Mouse (Mus musculus): ENCODE data around the gene Tm4sf5. TPM values are rescaled to one million over a fixed set of nuclear protein-coding genes. Genes with fewer than 3 reads are reported as not detected.
"Not testable (repeated sequence)": the region's sequence is repeated elsewhere in the genome, so short reads cannot be mapped to it uniquely, and the experiment has no call there.

The Tm4sf5 gene
- polyA plus RNA-seq, 1 experiment, result 8.0 TPM

GRCm38 (mm10) chr11:70467902-70468619, 37.0 kb upstream of the Tm4sf5 start:
- TF ChIP-seq POLR2A (IDR thresholded peaks at IDR 0.05; ENCODE audit: control insufficient read depth, extremely low read depth, insufficient read depth, low read length, poor library complexity) (no peak), CTCF (IDR thresholded peaks at IDR 0.05; ENCODE audit: borderline replicate concordance, control insufficient read depth, extremely low read depth, insufficient read depth, low read length, poor library complexity) (no peak)
- no peak for DNase-seq
- no peaks in the 10 kb centered on the region for H3K27me3 ChIP-seq (ENCODE audit: control insufficient read depth, insufficient read depth, low read length)
- H3K27ac ChIP-seq (ENCODE audit: control insufficient read depth, insufficient read depth, low read length), result no peak overlapping the region
- WGBS, result 80% methylated on average over 5 of the region's 5 CpGs
- H3K4me1 ChIP-seq (replicated peaks; ENCODE audit: control insufficient read depth, insufficient read depth, low read length), result no peaks in the 10 kb centered on the region
- H3K4me3 ChIP-seq (ENCODE audit: control insufficient read depth, insufficient read depth, low read length), result no peak overlapping the region
- H3K36me3 ChIP-seq (ENCODE audit: control insufficient read depth, insufficient read depth, low read length), result no peaks in the 10 kb centered on the region

- no peak overlapping the region for H3K4me3 ChIP-seq (ENCODE audit: control insufficient read depth, insufficient read depth, low read length)
- TF ChIP-seq POLR2A (IDR thresholded peaks at IDR 0.05; ENCODE audit: control insufficient read depth, extremely low read depth, insufficient read depth, low read length, poor library complexity) (no peak), CTCF (IDR thresholded peaks at IDR 0.05; ENCODE audit: borderline replicate concordance, control insufficient read depth, extremely low read depth, insufficient read depth, low read length, poor library complexity) (no peak)
- 98% methylated on average over 3 of the region's 3 CpGs for WGBS
- H3K4me1 ChIP-seq (replicated peaks; ENCODE audit: control insufficient read depth, insufficient read depth, low read length), result no peaks in the 10 kb centered on the region
- H3K36me3 ChIP-seq (ENCODE audit: control insufficient read depth, insufficient read depth, low read length), result no peaks in the 10 kb centered on the region
- H3K27ac ChIP-seq (ENCODE audit: control insufficient read depth, insufficient read depth, low read length), result no peak overlapping the region
- no peak for DNase-seq
- H3K27me3 ChIP-seq (ENCODE audit: control insufficient read depth, insufficient read depth, low read length), result no peaks in the 10 kb centered on the region
These were observed 35.3 kb upstream of the Tm4sf5 start for GRCm38 (mm10) chr11:70469764-70470163.

- no peak for TF ChIP-seq POLR2A (IDR thresholded peaks at IDR 0.05; ENCODE audit: control insufficient read depth, extremely low read depth, insufficient read depth, low read length, poor library complexity)
- no peak for TF ChIP-seq CTCF (IDR thresholded peaks at IDR 0.05; ENCODE audit: borderline replicate concordance, control insufficient read depth, extremely low read depth, insufficient read depth, low read length, poor library complexity)
- no peak for DNase-seq
- Histone ChIP-seq H3K4me1 (replicated peaks; ENCODE audit: control insufficient read depth, insufficient read depth, low read length) (no peaks in the 10 kb centered on the region), H3K4me3 (ENCODE audit: control insufficient read depth, insufficient read depth, low read length) (no peak overlapping the region), H3K27me3 (ENCODE audit: control insufficient read depth, insufficient read depth, low read length) (no peaks in the 10 kb centered on the region), H3K36me3 (ENCODE audit: control insufficient read depth, insufficient read depth, low read length) (no peaks in the 10 kb centered on the region), H3K27ac (ENCODE audit: control insufficient read depth, insufficient read depth, low read length) (no peak overlapping the region)
These were observed 32.3 kb upstream of the Tm4sf5 start for GRCm38 (mm10) chr11:70472716-70473115.

DNA sequence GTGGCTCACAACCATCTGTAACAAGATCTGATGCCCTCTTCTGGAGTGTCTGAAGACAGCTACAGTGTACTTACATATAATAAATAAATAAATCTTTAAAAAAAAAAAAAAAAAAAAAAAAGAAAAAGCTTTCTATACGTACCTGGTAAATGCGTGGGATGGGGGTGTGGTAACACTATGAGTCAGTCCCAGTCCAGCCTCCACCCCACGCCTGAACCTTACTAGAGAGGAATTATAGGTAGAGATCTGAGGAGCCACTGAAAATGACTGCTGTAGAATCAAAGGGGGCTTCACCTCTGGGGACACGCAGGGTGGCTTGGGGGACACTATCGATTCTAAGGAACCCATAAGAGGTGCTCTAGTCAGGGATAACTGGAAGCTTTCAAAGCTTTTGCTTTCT, 31.8 kb upstream of the Tm4sf5 start:
- DNase-seq; H3K4me3 ChIP-seq (ENCODE audit: control insufficient read depth, insufficient read depth, low read length); H3K36me3 ChIP-seq (ENCODE audit: control insufficient read depth, insufficient read depth, low read length); H3K4me1 ChIP-seq (replicated peaks; ENCODE audit: control insufficient read depth, insufficient read depth, low read length); H3K27ac ChIP-seq (ENCODE audit: control insufficient read depth, insufficient read depth, low read length); H3K27me3 ChIP-seq (ENCODE audit: control insufficient read depth, insufficient read depth, low read length): not testable (repeated sequence)
- WGBS, result 92% methylated on average over 5 of the region's 5 CpGs

GRCm38 (mm10) chr11:70474872-70475534, 30.0 kb upstream of the Tm4sf5 start:
- no peaks in the 10 kb centered on the region for H3K27me3 ChIP-seq (ENCODE audit: control insufficient read depth, insufficient read depth, low read length)
- no peaks in the 10 kb centered on the region for H3K36me3 ChIP-seq (ENCODE audit: control insufficient read depth, insufficient read depth, low read length)
- no peak overlapping the region for H3K27ac ChIP-seq (ENCODE audit: control insufficient read depth, insufficient read depth, low read length)
- no peak for DNase-seq
- H3K4me1 ChIP-seq (replicated peaks; ENCODE audit: control insufficient read depth, insufficient read depth, low read length), result no peaks in the 10 kb centered on the region
- H3K4me3 ChIP-seq (ENCODE audit: control insufficient read depth, insufficient read depth, low read length), result no peak overlapping the region
- WGBS, result 92% methylated on average over 12 of the region's 12 CpGs
- TF ChIP-seq POLR2A (IDR thresholded peaks at IDR 0.05; ENCODE audit: control insufficient read depth, extremely low read depth, insufficient read depth, low read length, poor library complexity) (no peak), CTCF (IDR thresholded peaks at IDR 0.05; ENCODE audit: borderline replicate concordance, control insufficient read depth, extremely low read depth, insufficient read depth, low read length, poor library complexity) (no peak)

DNA sequence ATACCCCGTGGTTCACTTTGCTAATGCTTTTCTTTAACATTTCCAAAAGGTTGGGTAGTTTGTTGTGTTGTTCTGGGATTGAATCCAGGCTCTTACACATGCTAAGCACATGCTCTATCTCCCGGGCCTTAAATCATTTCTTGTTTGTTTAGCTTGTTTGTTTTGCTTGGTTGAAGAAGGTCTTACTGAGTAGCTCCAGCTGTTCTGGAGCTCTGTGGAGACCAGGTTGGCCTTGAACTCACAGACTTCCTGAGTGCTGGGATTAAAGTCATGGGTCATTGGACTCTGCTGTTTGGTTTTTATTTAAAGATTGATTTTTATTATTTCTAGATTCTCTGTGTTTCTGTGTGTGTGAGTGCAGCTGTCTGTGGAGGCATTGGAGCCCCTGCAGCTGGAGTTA, 19.5 kb upstream of the Tm4sf5 start:
- no peak for DNase-seq
- no peaks in the 10 kb centered on the region for H3K27me3 ChIP-seq (ENCODE audit: control insufficient read depth, insufficient read depth, low read length)
- H3K4me1 ChIP-seq (replicated peaks; ENCODE audit: control insufficient read depth, insufficient read depth, low read length), result no peaks in the 10 kb centered on the region
- H3K36me3 ChIP-seq (ENCODE audit: control insufficient read depth, insufficient read depth, low read length), result no peaks in the 10 kb centered on the region
- no peak for TF ChIP-seq CTCF (IDR thresholded peaks at IDR 0.05; ENCODE audit: borderline replicate concordance, control insufficient read depth, extremely low read depth, insufficient read depth, low read length, poor library complexity)
- no peak for TF ChIP-seq POLR2A (IDR thresholded peaks at IDR 0.05; ENCODE audit: control insufficient read depth, extremely low read depth, insufficient read depth, low read length, poor library complexity)
- 83% methylated on average over 2 of the region's 2 CpGs for WGBS
- no peak overlapping the region for H3K27ac ChIP-seq (ENCODE audit: control insufficient read depth, insufficient read depth, low read length)
- no peak overlapping the region for H3K4me3 ChIP-seq (ENCODE audit: control insufficient read depth, insufficient read depth, low read length)

DNA sequence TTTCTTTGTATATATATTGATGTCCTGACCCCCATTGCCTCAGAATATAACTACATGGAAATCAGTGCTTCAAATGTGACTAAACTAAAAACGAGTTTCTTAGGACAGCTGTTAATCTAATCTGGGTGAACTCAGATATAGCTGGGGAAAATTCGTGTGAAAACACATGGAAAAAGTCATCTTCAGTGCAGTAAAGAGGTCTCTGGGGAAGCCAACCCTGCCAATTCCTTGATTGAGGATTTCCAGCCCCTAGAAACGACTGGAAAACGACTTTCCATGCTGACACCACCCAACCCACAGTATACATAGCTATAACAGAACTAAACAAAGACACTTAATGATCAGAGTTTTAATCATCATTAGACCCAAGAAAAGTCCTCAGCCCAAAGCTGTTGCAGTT, 17.2 kb upstream of the Tm4sf5 start:
- no peak overlapping the region for H3K27ac ChIP-seq (ENCODE audit: control insufficient read depth, insufficient read depth, low read length)
- WGBS, result 80% methylated on average over 4 of the region's 4 CpGs
- H3K36me3 ChIP-seq (ENCODE audit: control insufficient read depth, insufficient read depth, low read length), result no peaks in the 10 kb centered on the region
- no peak for TF ChIP-seq CTCF (IDR thresholded peaks at IDR 0.05; ENCODE audit: borderline replicate concordance, control insufficient read depth, extremely low read depth, insufficient read depth, low read length, poor library complexity)
- no peak for TF ChIP-seq POLR2A (IDR thresholded peaks at IDR 0.05; ENCODE audit: control insufficient read depth, extremely low read depth, insufficient read depth, low read length, poor library complexity)
- no peak for DNase-seq
- no peak overlapping the region for H3K4me3 ChIP-seq (ENCODE audit: control insufficient read depth, insufficient read depth, low read length)
- H3K27me3 ChIP-seq (ENCODE audit: control insufficient read depth, insufficient read depth, low read length), result no peaks in the 10 kb centered on the region
- H3K4me1 ChIP-seq (replicated peaks; ENCODE audit: control insufficient read depth, insufficient read depth, low read length), result no peaks in the 10 kb centered on the region

All from thymus, adult 2 months (tissue).